Mouse (Mus musculus) spleen, postnatal 36 days (tissue): ENCODE results near the gene Ankrd11.

Experiments used
- DNase-seq, 2 experiments: peaks; one replicate each; pipeline ENCODE4 v3.0.0; 2022; ENCODE audit warnings: low spot score in 2 of 2, mixed read lengths in 1 of 2

Ankrd11 gene

DNA sequence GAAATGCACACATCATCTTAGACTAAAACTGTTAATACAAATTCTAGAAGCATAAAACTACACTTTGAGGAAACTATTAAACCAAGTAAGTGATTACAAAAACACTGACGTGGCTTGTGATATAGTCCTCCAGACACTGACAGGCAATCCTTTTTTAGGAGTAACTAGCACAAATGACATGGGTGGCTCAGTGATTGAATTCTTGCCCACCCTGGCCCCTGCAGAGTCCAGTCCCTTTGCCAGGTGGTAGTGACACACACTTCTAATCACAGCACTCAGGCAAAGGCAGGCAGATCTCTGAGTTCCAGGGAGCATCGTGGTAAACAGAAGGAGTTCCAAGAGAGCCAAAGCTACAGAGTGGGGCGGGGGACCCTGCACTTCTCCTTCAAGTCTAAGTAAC, 36.7 kb downstream of the Ankrd11 start:
- DNase-seq: no peak

DNA sequence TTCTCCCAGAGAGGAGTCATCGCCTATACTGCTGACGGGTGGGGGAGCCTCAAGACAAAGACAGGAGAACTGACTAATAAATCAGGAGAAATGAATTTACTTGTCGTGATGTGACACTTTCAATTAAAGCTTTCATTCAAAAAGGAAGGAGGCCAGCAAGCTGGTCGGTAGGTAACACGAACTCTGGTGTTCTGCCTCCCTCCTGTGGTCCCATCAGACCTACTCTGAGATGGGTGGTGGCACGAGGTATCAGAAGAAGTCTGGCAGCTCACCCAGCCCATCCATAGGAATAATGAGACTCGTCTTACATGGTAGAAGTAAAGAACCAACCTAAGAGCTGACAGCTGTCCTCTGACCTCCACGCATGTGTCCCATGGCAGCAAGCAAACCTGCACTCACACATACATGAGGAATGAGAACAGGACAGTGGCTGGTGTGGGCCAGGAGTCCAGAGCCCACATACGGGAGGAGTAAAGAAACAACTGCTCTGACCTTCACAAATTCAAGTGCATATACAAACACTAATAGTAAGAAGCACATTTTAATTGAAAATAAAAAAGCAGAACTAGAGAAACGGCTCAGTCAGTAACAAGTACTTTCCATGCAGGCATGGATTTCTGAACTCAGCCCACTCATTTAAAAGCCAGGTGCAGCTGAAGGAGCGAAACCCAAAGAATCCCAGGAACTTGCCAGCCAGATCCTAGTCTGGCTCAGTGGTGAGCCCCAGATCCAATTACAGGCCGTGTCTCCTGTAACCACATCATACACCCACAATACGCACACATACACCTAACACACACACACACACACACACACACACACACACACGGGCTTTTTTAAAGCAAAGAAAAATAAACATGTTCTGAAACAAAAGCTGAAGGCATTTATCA, 37.8 kb downstream of the Ankrd11 start:
- DNase-seq: no peak

DNA sequence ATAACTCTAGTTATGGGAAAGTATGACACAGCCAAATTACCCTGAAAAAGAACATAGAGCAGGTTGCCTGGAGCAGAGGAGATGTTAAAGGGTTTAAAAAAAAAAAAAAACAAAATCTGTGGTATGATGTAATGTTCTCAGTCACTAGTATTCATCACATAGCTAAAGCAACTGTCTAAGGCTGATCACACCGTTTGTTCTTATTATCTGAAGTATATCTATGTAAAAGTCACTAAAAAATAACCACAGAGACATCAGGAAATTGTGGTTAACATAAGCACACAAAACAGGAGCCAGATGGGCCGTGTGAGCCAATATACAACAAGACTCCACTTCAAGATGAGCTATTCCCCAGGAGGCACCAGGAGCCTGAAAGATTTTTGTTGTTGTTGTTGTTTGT, 41.8 kb downstream of the Ankrd11 start:
- peak in 1 of 2 experiments; percentile 26 for DNase-seq

- no peak for DNase-seq
Measured at GRCm38 (mm10) chr8:122997963-122998362, 44.1 kb downstream of the Ankrd11 start.

DNA sequence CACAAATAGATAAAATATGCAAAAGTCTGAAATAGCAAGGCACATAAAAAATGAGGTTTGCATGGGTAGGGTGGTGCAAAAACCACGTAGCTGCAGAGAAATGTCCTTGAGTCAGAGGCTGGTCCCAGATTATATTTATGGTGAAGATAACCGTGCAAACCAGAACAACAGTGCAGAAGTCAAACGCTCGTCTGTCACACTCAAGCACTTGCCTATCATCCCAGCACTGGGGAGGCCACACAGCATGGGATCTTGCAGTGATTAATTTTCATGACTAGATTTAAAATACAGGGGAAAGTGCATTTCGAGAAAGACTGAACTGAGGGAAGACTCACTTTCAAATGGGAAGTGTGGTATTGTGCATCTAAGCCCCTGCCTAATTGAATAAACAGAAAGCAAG, 48.3 kb downstream of the Ankrd11 start:
- DNase-seq: no peak

GRCm38 (mm10) chr8:122993031-122993430, 49.0 kb downstream of the Ankrd11 start:
- no peak for DNase-seq

DNA sequence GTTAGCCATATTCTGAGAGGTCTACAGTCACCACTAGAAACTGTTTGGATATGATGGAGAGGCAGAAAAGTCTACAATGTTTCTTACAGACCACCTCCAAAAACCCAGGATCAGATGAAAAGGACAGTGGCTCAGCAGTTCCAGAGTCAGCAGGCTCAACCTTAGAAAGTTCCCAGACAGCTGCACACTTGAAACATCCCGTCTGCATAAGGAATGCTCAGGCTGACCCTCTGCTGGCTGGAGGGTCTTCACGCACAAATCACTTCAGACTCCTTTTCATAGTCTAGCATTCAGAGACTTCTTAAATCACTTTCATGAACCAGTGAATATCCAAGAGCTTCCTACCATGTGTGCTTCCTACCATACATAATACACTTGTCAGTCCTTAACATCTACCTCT, 49.8 kb downstream of the Ankrd11 start:
- DNase-seq: no peak

GRCm38 (mm10) chr8:122991368-122991767, 50.7 kb downstream of the Ankrd11 start:
- DNase-seq: no peak

DNA sequence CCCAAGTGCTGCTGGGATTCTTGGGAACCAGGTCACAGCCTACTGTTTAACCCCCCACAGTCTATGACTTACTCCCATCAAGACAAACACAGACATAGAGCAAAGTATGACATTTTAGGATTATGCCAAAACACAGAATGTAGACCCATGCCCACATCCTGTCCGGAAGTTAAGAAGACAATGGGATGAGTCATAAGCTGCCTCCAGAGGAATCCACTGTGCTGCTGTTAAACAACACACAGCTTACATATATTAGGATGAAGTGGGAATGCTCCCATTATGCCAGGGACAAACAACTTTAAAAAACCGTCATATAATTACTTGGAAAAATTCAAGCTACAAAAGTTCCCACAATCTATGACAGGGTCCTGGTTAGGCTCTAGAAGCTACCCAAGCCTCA, 52.1 kb downstream of the Ankrd11 start:
- no peak for DNase-seq

GRCm38 (mm10) chr8:122988955-122989354, 53.1 kb downstream of the Ankrd11 start:
- DNase-seq: no peak

GRCm38 (mm10) chr8:122987255-122987654, 54.8 kb downstream of the Ankrd11 start:
- no peak for DNase-seq

- DNase-seq: peak; percentile 27 to 51
Measured at GRCm38 (mm10) chr8:122986501-122987184, 55.4 kb downstream of the Ankrd11 start.

DNA sequence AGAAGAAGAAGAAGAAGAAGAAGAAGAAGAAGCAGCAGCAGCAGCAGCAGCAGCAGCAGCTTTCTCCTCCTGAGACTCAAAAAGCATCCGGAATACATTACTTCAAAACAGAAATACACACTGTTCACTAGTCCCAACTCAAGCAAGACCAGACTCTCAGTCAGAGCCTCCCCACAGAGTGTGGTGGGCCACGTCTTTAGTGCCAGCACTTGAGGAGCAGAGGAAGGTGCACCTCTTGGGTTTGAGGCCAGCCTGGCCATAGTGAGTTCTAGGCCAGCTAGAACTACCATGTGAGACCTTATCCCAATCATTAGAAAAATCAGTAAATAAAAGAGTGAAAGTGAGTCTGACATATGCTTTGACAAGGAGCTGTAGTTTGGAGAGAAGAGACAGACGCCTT, 57.9 kb downstream of the Ankrd11 start:
- no peak for DNase-seq

GRCm38 (mm10) chr8:122983178-122983942, 58.7 kb downstream of the Ankrd11 start:
- DNase-seq: peak; percentile 24 to 32

GRCm38 (mm10) chr8:122981646-122982045, 60.4 kb downstream of the Ankrd11 start:
- no peak for DNase-seq

DNA sequence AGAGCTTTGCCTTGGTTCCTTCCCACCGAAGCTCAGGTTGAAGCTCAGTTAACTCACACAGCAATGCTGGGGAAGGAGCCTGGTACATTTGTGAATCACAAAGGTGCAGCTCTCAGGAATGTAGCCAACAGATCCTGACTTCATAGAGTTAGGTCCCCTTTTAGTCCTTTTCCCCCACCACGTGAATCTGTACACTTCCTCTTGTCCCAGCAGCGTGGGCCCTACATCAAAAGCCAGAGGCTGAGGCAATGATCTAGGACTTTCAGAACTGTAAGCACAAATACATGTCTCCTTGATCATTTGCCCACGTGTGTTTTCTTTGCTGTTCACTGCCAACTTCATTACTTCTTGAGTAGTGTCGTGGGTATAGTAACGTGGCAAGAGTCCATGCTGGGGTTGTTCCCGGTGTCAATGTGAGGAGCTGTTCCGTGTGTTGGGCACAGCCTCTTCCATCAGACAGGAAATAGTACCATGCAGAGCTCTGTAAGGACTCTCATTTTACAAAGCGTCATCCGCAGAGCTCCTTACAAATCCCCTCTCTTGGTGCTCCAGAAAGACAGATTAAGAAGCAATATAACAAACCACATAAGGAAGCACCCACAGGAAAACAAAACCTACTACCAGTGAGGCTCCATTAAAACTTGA, 62.1 kb downstream of the Ankrd11 start:
- no peak for DNase-seq

DNA sequence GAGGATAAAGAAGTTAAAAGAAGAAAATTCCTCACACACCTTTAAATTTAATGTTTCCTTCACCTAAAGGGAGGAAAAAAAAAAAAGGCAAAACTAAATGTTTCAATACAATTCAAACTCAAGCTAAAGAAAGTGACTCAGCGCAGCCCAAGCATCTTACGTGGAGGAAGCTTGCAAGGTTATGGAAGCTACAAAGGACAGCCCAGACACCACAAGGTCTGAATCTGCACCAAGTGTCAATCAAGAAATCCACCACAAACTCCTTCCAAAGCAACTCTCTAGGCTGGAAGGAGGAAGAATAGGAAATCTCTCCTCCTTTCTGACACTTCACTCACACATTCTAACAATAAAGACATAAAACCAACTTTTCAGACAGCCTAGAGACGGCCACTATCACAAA, 62.7 kb downstream of the Ankrd11 start:
- no peak for DNase-seq

- DNase-seq: no peak
Measured at GRCm38 (mm10) chr8:122976046-122976445, 66.0 kb downstream of the Ankrd11 start.

DNA sequence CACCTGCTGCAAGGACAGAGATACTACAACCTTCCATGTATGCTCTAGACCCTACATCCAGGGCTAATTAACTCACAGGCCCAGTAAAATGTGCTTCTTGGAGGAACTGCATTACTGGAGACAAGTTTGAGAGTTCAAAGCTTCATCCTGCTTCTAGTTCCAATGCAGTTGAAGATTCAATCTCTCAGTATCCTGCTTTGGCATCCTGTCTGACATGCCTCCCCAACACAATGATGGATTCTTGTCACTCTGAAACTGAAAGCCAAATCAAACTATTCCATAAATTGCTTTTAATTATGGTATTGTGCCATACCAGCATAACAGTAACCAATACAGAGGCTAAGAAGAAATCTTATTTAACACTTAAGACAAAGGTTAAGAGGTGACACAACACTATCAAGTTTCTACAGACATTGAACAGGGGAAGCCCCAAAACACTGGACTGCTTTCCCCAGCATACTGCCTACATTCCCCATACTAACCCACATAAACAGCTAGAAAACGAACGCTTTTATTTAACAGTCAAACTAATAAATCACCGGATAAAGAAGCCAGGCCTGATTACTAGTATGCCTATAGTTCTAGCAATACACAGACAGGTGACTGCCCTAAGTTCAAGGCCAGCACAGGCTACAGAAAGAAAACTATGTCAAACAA, 72.0 kb downstream of the Ankrd11 start:
- no peak for DNase-seq

GRCm38 (mm10) chr8:122968145-122968544, 73.9 kb downstream of the Ankrd11 start:
- DNase-seq: no peak

DNA sequence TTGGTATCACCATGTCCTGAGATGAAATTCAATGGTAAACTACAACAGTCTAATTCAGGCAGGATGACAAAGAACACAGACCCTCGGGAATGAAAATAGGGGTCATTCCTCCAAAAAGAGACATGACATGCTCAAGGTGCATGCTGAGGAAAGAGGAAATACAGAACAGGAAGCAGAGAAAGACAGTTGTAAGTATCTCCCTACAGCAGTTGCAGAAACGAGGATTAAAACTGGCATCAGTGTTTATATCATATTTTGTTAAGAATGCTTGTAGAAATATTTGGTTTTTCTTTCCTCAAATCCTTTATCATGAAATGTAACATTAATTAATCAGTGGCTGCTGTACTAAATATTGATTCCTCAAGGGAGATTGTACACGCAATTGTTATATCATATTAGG, 75.4 kb downstream of the Ankrd11 start:
- no peak for DNase-seq
